Mouse (Mus musculus) MEL (cell line): ENCODE measurements around the gene Psmd5. TPM values are rescaled to one million over a fixed set of nuclear protein-coding genes. Genes with fewer than 3 reads are reported as not detected.

Experiments used
- DNase-seq: peaks from one replicate; pipeline ENCODE4 v3.0.0; 2011; ENCODE audit warnings: low read depth, low spot score
- H3K27ac ChIP-seq: 2 replicates; pipeline ENCODE4 v1.5.1; 2012; ENCODE audit warnings: low read depth, mild to moderate bottlenecking, control low read depth, low read length, moderate library complexity; ENCODE audit not compliant: control insufficient read depth
- H3K27me3 ChIP-seq, 2 experiments: fragments of 150-350 bp in 1 of 2; sonication (generic) in 1 of 2; 2 replicates each; pipeline ENCODE4 v1.6.1; 2012; ENCODE audit warnings: low read length in 2 of 2, mild to moderate bottlenecking in 2 of 2, improper control_type of control experiment in 1 of 2, moderate library complexity in 1 of 2; ENCODE audit not compliant: insufficient read depth in 2 of 2, control insufficient read depth in 1 of 2
- H3K36me3 ChIP-seq, 2 experiments: 2 replicates each; pipeline ENCODE4 v1.6.1; 2012 to 2014; ENCODE audit warnings: low read length in 2 of 2, improper control_type of control experiment in 1 of 2, inconsistent platforms in 1 of 2, mild to moderate bottlenecking in 1 of 2; ENCODE audit not compliant: insufficient read depth in 2 of 2, control insufficient read depth in 1 of 2
- H3K4me1 ChIP-seq, 2 experiments: fragments of 150-350 bp in 1 of 2; sonication (generic) in 1 of 2; 2 replicates each; pipeline ENCODE4 v1.6.1; 2012; ENCODE audit warnings: low read length in 2 of 2, improper control_type of control experiment in 1 of 2, mild to moderate bottlenecking in 1 of 2; ENCODE audit not compliant: insufficient read depth in 2 of 2, control insufficient read depth in 1 of 2
- H3K4me3 ChIP-seq, 2 experiments: fragments of 150-350 bp in 1 of 2; sonication (generic) in 1 of 2; 2 replicates each; pipeline ENCODE4 v1.5.1; 2012; ENCODE audit warnings: low read depth in 2 of 2, low read length in 2 of 2, mild to moderate bottlenecking in 2 of 2, moderate library complexity in 2 of 2, control low read depth in 1 of 2, improper control_type of control experiment in 1 of 2; ENCODE audit not compliant: control insufficient read depth in 1 of 2, insufficient read depth in 1 of 2
- H3K79me2 ChIP-seq: 2 replicates; pipeline ENCODE4 v1.6.1; 2012; ENCODE audit warnings: mild to moderate bottlenecking, low read length, moderate library complexity; ENCODE audit not compliant: control insufficient read depth, poor library complexity, insufficient read depth
- H3K9ac ChIP-seq: 2 replicates; pipeline ENCODE4 v1.6.1; 2012; ENCODE audit warnings: low read depth, mild to moderate bottlenecking, control low read depth, low read length, moderate library complexity; ENCODE audit not compliant: control insufficient read depth, poor library complexity, severe bottlenecking
- H3K9me3 ChIP-seq: fragments of 150-350 bp; sonication (generic); replicated peaks from 2 replicates; pipeline ENCODE4 v1.6.1; 2012; ENCODE audit warnings: mild to moderate bottlenecking, low read length, improper control_type of control experiment, moderate library complexity; ENCODE audit not compliant: insufficient read depth
- BHLHE40 ChIP-seq: IDR thresholded peaks from 2 replicates; pipeline ENCODE4 v1.6.1; 2012; ENCODE audit warnings: low read depth, mild to moderate bottlenecking, inconsistent platforms, low read length, improper control_type of control experiment, borderline replicate concordance
- CHD1 ChIP-seq: IDR thresholded peaks from 2 replicates; pipeline ENCODE4 v1.6.1; 2012; ENCODE audit warnings: low read depth, mild to moderate bottlenecking, inconsistent platforms, low read length, improper control_type of control experiment
- E2F4 ChIP-seq: IDR thresholded peaks from 2 replicates; pipeline ENCODE4 v1.6.1; 2011; ENCODE audit warnings: low read depth, low read length, improper control_type of control experiment, borderline replicate concordance
- ELF1 ChIP-seq: IDR thresholded peaks from 2 replicates; pipeline ENCODE4 v1.6.1; 2014; ENCODE audit warnings: low read depth, mild to moderate bottlenecking, inconsistent platforms, low read length, improper control_type of control experiment, moderate library complexity
- EP300 ChIP-seq, 2 experiments: IDR thresholded peaks; 2 replicates each; pipeline ENCODE4 v1.6.1; 2011; ENCODE audit warnings: improper control_type of control experiment in 2 of 2, low read length in 2 of 2, low read depth in 1 of 2, mild to moderate bottlenecking in 1 of 2
- ETS1 ChIP-seq: IDR thresholded peaks from 2 replicates; pipeline ENCODE4 v1.6.1; 2012; ENCODE audit warnings: low read depth, mild to moderate bottlenecking, inconsistent platforms, low read length, improper control_type of control experiment, moderate library complexity
- GABPA ChIP-seq: IDR thresholded peaks from 2 replicates; pipeline ENCODE4 v1.6.1; 2012; ENCODE audit warnings: low read depth, mild to moderate bottlenecking, inconsistent platforms, low read length, improper control_type of control experiment, moderate library complexity
- GATA1 ChIP-seq: IDR thresholded peaks from 2 replicates; pipeline ENCODE4 v1.6.1; 2011; ENCODE audit warnings: low read depth, low read length, improper control_type of control experiment
- HCFC1 ChIP-seq: IDR thresholded peaks from 2 replicates; pipeline ENCODE4 v1.6.1; 2012; ENCODE audit warnings: low read depth, mild to moderate bottlenecking, inconsistent platforms, low read length, improper control_type of control experiment, moderate library complexity
- KAT2A ChIP-seq: conservative IDR thresholded peaks from 2 replicates; pipeline ENCODE4 v1.6.1; 2012; ENCODE audit warnings: low read depth, low read length, improper control_type of control experiment, inconsistent platforms
- MAFK ChIP-seq: IDR thresholded peaks from 2 replicates; pipeline ENCODE4 v1.6.1; 2011; ENCODE audit warnings: low read depth, mild to moderate bottlenecking, low read length, improper control_type of control experiment, borderline replicate concordance
- MAZ ChIP-seq: IDR thresholded peaks from 2 replicates; pipeline ENCODE4 v1.6.1; 2012; ENCODE audit warnings: low read depth, mild to moderate bottlenecking, inconsistent platforms, low read length, improper control_type of control experiment
- MEF2A ChIP-seq: IDR thresholded peaks from 2 replicates; pipeline ENCODE4 v1.6.1; 2014; ENCODE audit warnings: low read depth, mild to moderate bottlenecking, inconsistent platforms, low read length, improper control_type of control experiment; ENCODE audit not compliant: poor library complexity, insufficient replicate concordance, severe bottlenecking; ENCODE audit errors: extremely low read depth
- MYB ChIP-seq: IDR thresholded peaks from 2 replicates; pipeline ENCODE4 v1.6.1; 2011; ENCODE audit warnings: mild to moderate bottlenecking, low read depth, low read length, improper control_type of control experiment
- NELFE ChIP-seq: IDR thresholded peaks from 2 replicates; pipeline ENCODE4 v1.6.1; 2011; ENCODE audit warnings: low read depth, low read length, improper control_type of control experiment
- NRF1 ChIP-seq: IDR thresholded peaks from 2 replicates; pipeline ENCODE4 v1.6.1; 2014; ENCODE audit warnings: low read depth, mild to moderate bottlenecking, inconsistent platforms, low read length, improper control_type of control experiment, moderate library complexity; ENCODE audit not compliant: poor library complexity, insufficient read depth, severe bottlenecking
- TCF12 ChIP-seq: IDR thresholded peaks from 2 replicates; pipeline ENCODE4 v1.6.1; 2014; ENCODE audit warnings: low read depth, mild to moderate bottlenecking, inconsistent platforms, low read length, improper control_type of control experiment, moderate library complexity
- UBTF ChIP-seq: IDR thresholded peaks from 2 replicates; pipeline ENCODE4 v1.6.1; 2012; ENCODE audit warnings: low read depth, mild to moderate bottlenecking, inconsistent platforms, low read length, improper control_type of control experiment, moderate library complexity, borderline replicate concordance; ENCODE audit not compliant: insufficient read depth
- USF2 ChIP-seq, 2 experiments: IDR thresholded peaks; 2 replicates each; pipeline ENCODE4 v1.6.1; 2011 to 2012; ENCODE audit warnings: improper control_type of control experiment in 2 of 2, low read length in 2 of 2, borderline replicate concordance in 1 of 2, inconsistent platforms in 1 of 2, low read depth in 1 of 2, mild to moderate bottlenecking in 1 of 2; ENCODE audit not compliant: insufficient read depth in 1 of 2
- ZKSCAN1 ChIP-seq: IDR thresholded peaks from 2 replicates; pipeline ENCODE4 v1.6.1; 2012; ENCODE audit warnings: low read depth, mild to moderate bottlenecking, inconsistent platforms, low read length, improper control_type of control experiment, moderate library complexity
- ZMIZ1 ChIP-seq: IDR thresholded peaks from 2 replicates; pipeline ENCODE4 v1.6.1; 2012; ENCODE audit warnings: low read depth, mild to moderate bottlenecking, inconsistent platforms, low read length, improper control_type of control experiment, moderate library complexity
- polyA plus RNA-seq, 2 experiments: library from polyadenylated mRNA; stranded (reverse) in 1 of 2; unstranded in 1 of 2; fragments of >175 nt in 1 of 2; fragments of >200 nt in 1 of 2; gene quantifications; 2 replicates each; pipeline versions ENCODE4 v1.2.1 to v1.2.4; 2012; ENCODE audit warnings: low replicate concordance in 2 of 2, low read depth in 1 of 2; ENCODE audit not compliant: insufficient read length in 2 of 2, insufficient read depth in 1 of 2, missing spikeins in 1 of 2
- total RNA-seq: library from RNA; depleted of rRNA; stranded (reverse); fragments of 300-350 nt; gene quantifications from 2 replicates; pipeline ENCODE4 v1.2.3, GENCODE M21; 2012; rRNA removed

The Psmd5 gene
- total and polyA plus RNA-seq, 3 experiments: 48.1 to 70.3 TPM; not detected in 1

DNA sequence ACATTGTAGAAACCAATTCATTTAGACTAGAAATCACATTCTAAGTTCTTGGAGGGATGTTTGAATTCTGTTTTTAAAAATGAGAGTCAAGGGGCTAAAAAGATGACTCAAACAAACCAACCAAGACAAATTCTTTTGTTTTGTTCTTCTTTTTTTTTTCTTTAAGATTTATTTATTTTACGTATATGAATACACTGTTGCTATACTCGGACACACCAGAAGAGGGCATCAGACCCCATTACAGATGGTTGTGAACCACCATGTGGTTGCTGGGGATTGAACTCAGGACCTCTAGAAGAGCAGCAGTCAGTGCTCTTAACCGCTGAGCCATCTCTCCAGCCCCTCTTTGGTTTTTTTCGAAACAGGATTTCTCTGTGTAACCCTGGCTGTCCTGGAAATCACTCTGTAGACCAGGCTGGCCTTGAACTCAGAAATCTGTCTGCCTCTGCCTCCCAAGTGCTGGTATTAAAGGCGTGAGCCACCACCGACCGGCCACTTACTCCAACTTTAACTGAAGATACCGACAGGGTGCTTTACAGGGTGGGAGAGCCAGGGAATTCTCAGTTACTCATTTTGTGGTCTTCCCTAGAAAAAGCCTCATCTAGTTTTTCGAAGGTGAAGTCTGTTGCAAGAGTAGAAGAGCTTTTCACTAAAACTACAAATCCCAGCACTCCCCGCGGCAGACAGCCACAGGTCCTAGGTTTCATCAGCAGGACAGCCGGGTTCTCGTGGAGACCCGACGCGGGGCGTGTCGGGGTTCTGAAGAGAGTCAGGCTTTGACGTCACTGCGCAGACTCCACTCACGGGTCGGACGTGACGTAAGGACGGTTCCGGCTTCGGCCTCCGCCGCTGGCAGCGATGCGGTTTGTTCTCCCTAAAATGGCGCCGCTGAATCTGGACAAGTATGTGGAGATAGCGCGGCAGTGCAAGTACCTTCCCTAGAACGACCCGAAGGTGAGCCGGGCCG, 73.0 kb downstream of the Psmd5 start (continued):
- TF ChIP-seq CHD1 (no peak), EP300 (IDR thresholded peaks at IDR 0.05; ENCODE audit: low read depth in 1 of 2, low read length in 2 of 2) (no peak), BHLHE40 (no peak), E2F4 (no peak)

DNA sequence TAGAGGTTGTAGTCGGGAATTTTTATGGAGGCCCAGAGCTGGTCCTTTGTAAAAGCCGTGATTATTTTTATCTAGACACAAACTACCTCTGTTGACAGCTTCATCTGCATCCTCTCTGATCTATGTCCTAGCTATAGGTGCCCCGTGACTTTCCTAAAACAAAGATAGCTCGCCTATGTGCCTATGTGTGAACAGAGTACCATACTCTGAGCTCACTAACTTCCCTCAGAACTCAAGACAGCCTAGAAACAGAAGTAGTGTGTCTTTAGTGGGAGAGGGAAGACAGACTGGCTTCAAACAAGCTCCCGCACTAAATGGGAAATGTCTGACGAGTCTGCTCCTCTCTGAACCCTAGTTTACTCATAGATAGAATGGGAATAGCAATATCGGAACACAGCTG, 74.4 kb downstream of the Psmd5 start:
- Histone ChIP-seq H3K9me3 (no peaks in the 10 kb centered on the region), H3K79me2 (peaks cover 29% of the 10 kb centered on the region), H3K27me3 (no peaks in the 10 kb centered on the region), H3K4me1 (peaks cover 10 to 36% of the 10 kb centered on the region in 2 experiments), H3K27ac (peak overlapping the region; percentile 90), H3K4me3 (peak overlapping the region; percentile 91 to 95), H3K36me3 (peaks cover 0 to 40% of the 10 kb centered on the region in 2 experiments; a peak in 2 of 4 replicates), H3K9ac (peak overlapping the region; percentile 76)
- peak; percentile 61 for DNase-seq
- no peak for TF ChIP-seq E2F4
- TF ChIP-seq MAFK: no peak
- TF ChIP-seq ELF1: no peak
- no peak for TF ChIP-seq NELFE
- TF ChIP-seq KAT2A: no peak
- no peak for TF ChIP-seq USF2 (IDR thresholded peaks at IDR 0.05; ENCODE audit: borderline replicate concordance in 1 of 2, insufficient read depth in 1 of 2, low read depth in 1 of 2, low read length in 2 of 2)
- TF ChIP-seq MYB: no peak
- no peak for TF ChIP-seq ETS1
- no peak for TF ChIP-seq HCFC1
- TF ChIP-seq UBTF: no peak
- no peak for TF ChIP-seq MEF2A
- TF ChIP-seq NRF1: no peak
- TF ChIP-seq GATA1: no peak
- TF ChIP-seq ZMIZ1: no peak
- TF ChIP-seq EP300 (IDR thresholded peaks at IDR 0.05; ENCODE audit: low read depth in 1 of 2, low read length in 2 of 2): no peak
- TF ChIP-seq TCF12: no peak
- TF ChIP-seq MAZ: no peak
- no peak for TF ChIP-seq GABPA
- no peak for TF ChIP-seq ZKSCAN1

Other genes starting within 250 kb of the Psmd5 start
- gene Gapvd1, start 119.7 kb downstream of the Psmd5 start, total RNA-seq: 62.4 and 65.0 TPM in 2 replicates
- 100 to 1,000 TPM in 1 of 2 experiments, 10 to 100 TPM in 1; 96.7 to 174 TPM for gene Gapvd1, start 119.7 kb downstream of the Psmd5 start, polyA plus RNA-seq
- gene Hspa5, start 103.0 kb downstream of the Psmd5 start, total RNA-seq: 914 and 1,250 TPM in 2 replicates
- gene Hspa5, start 103.0 kb downstream of the Psmd5 start, polyA plus RNA-seq: 100 to 1,000 TPM; 147 to 649 TPM
- gene Rabepk, start 75.1 kb downstream of the Psmd5 start, total RNA-seq: 47.1 and 51.2 TPM in 2 replicates
- 10 to 100 TPM in 1 of 2 experiments, not detected in 1; 85.3 TPM for gene Rabepk, start 75.1 kb downstream of the Psmd5 start, polyA plus RNA-seq
- gene Fbxw2, start 48.7 kb downstream of the Psmd5 start, total RNA-seq: 40.2 and 43.7 TPM in 2 replicates
- 100 to 1,000 TPM in 1 of 2 experiments, 10 to 100 TPM in 1; 49.7 to 101 TPM for gene Fbxw2, start 48.7 kb downstream of the Psmd5 start, polyA plus RNA-seq
- gene Gm34653, start 42.0 kb downstream of the Psmd5 start, total RNA-seq: 0.08 TPM in 1 of 2 replicates, not detected in the other
- gene Gm34653, start 42.0 kb downstream of the Psmd5 start, polyA plus RNA-seq: under 1 TPM in 1 of 2 experiments, not detected in 1; 0.10 TPM
- not detected in 2 replicates for gene Cutal, start 572 bp downstream of the Psmd5 start, total RNA-seq
- not detected for gene Cutal, start 572 bp downstream of the Psmd5 start, polyA plus RNA-seq
- 10.2 and 10.9 TPM in 2 replicates for gene Phf19, start 39.1 kb upstream of the Psmd5 start, total RNA-seq
- gene Phf19, start 39.1 kb upstream of the Psmd5 start, polyA plus RNA-seq: 10 to 100 TPM in 1 of 2 experiments, not detected in 1; 26.2 TPM
- 0.04 TPM in 1 of 2 replicates, not detected in the other for gene Traf1, start 86.8 kb upstream of the Psmd5 start, total RNA-seq
- gene Traf1, start 86.8 kb upstream of the Psmd5 start, polyA plus RNA-seq: under 1 TPM in 1 of 2 experiments, not detected in 1; 0.03 TPM
- gene Hc, start 186.5 kb upstream of the Psmd5 start, total RNA-seq: not detected in 2 replicates
- not detected for gene Hc, start 186.5 kb upstream of the Psmd5 start, polyA plus RNA-seq
- gene AI182371, start 226.6 kb upstream of the Psmd5 start, total RNA-seq: 0.12 TPM in 1 of 2 replicates, not detected in the other
- gene AI182371, start 226.6 kb upstream of the Psmd5 start, polyA plus RNA-seq: under 1 TPM in 1 of 2 experiments, not detected in 1; 0.40 TPM
- gene Cntrl, start 234.5 kb upstream of the Psmd5 start, total RNA-seq: 16.5 and 17.0 TPM in 2 replicates
- 10 to 100 TPM in 1 of 2 experiments, not detected in 1; 24.0 TPM for gene Cntrl, start 234.5 kb upstream of the Psmd5 start, polyA plus RNA-seq